Mouse (Mus musculus): ENCODE results near the gene Tbc1d22b. TPM values are rescaled to one million over a fixed set of nuclear protein-coding genes. Genes with fewer than 3 reads are reported as not detected.
A peak's percentile ranks its signal among the peaks of the same experiment; 100 is the strongest.

Gene Tbc1d22b
- polyA plus RNA-seq, 1 experiment from 2014 or later: 24.3 TPM

DNA sequence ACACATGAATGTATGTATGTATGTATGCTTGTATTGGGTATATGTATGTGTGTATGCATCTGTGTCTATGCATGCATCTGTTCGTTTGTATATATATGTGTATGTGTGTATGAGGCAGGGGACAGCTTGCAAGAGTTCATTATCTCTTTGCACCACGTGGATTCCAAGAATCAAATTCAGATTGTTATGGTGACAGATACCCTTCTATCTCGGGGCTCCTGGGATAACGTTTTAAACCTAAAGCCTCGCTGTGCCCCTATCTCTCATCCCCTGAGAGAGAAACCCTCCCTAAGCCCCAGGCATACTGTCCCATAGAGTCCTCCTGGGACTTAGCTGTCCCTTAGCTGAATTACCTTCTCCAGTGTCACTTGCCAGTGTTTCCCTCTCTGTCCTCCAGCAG lies 34.0 kb downstream of the Tbc1d22b start:
- H3K4me3 ChIP-seq (replicated peaks): no peak overlapping the region
- no peak overlapping the region for H3K9ac ChIP-seq
- H3K4me2 ChIP-seq: no peak overlapping the region
- no peak overlapping the region for H3K27ac ChIP-seq
- H3K36me3 ChIP-seq (replicated peaks): peaks cover 61% of the 10 kb centered on the region
- H3K4me1 ChIP-seq: no peaks in the 10 kb centered on the region; the same call in 1 of the 2 replicates
- H3K9me3 ChIP-seq: no peaks in the 10 kb centered on the region
- WGBS: 91% methylated on average over 5 of the region's 5 CpGs
- ATAC-seq (ENCODE audit: low FRiP score): no peak
- H3K27me3 ChIP-seq: no peaks in the 10 kb centered on the region

DNA sequence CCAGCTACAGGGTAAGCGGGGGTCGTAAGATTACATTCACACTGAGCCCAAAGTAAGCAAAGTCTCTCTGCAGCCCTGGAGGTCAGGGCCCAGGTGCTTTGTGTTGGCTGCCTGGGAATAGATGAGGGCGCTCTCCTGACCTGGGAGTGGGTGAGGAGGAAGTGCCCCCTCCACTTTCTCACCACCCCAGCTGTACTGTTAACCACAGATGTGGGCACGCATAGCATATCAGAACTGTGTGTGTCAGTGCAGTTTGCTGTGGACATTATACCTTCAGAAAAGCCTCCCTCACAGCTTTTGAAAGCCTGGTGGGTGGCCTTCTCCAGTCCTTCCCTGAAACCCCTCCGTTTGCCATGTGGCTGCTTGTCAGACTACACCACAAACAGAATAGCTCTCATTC lies 34.7 kb downstream of the Tbc1d22b start:
- H3K4me3 ChIP-seq (replicated peaks): no peak overlapping the region
- no peak for ATAC-seq (ENCODE audit: low FRiP score)
- peaks cover 54% of the 10 kb centered on the region for H3K36me3 ChIP-seq (replicated peaks)
- H3K27ac ChIP-seq: no peak overlapping the region
- no peaks in the 10 kb centered on the region for H3K9me3 ChIP-seq
- no peak overlapping the region for H3K9ac ChIP-seq
- peaks cover 5% of the 10 kb centered on the region for H3K4me1 ChIP-seq
- no peak overlapping the region for H3K4me2 ChIP-seq
- H3K27me3 ChIP-seq: no peaks in the 10 kb centered on the region
- 86% methylated on average over 5 of the region's 5 CpGs for WGBS

DNA sequence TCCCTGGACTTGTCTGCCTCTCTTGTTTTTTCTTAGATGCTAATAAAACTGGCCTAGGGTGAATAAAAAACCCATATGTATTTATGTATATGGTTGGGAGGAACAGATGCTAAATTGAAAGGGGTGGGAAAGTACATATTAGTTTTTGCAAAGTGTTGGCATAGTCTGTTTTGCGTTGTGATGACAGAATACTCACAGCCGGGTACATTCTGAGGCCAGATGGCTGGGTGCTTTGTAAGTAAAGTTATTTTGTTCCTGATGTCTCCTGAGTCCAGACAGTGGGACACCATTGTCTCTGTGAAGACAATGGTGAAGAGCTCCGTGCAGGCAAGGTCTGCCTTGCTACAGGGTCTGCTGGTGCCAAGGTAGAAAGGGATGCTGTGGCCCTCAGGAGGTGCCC lies 35.2 kb downstream of the Tbc1d22b start:
- Histone ChIP-seq H3K4me3 (replicated peaks) (no peak overlapping the region), H3K27ac (no peak overlapping the region), H3K4me1 (peaks cover 9% of the 10 kb centered on the region), H3K4me2 (no peak overlapping the region), H3K9me3 (no peaks in the 10 kb centered on the region), H3K27me3 (no peaks in the 10 kb centered on the region), H3K9ac (no peak overlapping the region), H3K36me3 (replicated peaks) (peaks cover 50% of the 10 kb centered on the region)
- ATAC-seq (ENCODE audit: low FRiP score): no peak
- WGBS: 76% methylated on average over 3 of the region's 3 CpGs

GRCm38 (mm10) chr17:29585446-29585845 lies 35.9 kb downstream of the Tbc1d22b start:
- H3K4me2 ChIP-seq: no peak overlapping the region
- ATAC-seq (ENCODE audit: low FRiP score): no peak
- H3K9me3 ChIP-seq: no peaks in the 10 kb centered on the region
- H3K27me3 ChIP-seq: no peaks in the 10 kb centered on the region
- WGBS: 95% methylated on average over 6 of the region's 6 CpGs
- no peak overlapping the region for H3K4me3 ChIP-seq (replicated peaks)
- no peak overlapping the region for H3K9ac ChIP-seq
- H3K36me3 ChIP-seq (replicated peaks): peaks cover 42% of the 10 kb centered on the region
- H3K27ac ChIP-seq: no peak overlapping the region
- H3K4me1 ChIP-seq: peaks cover 11% of the 10 kb centered on the region

DNA sequence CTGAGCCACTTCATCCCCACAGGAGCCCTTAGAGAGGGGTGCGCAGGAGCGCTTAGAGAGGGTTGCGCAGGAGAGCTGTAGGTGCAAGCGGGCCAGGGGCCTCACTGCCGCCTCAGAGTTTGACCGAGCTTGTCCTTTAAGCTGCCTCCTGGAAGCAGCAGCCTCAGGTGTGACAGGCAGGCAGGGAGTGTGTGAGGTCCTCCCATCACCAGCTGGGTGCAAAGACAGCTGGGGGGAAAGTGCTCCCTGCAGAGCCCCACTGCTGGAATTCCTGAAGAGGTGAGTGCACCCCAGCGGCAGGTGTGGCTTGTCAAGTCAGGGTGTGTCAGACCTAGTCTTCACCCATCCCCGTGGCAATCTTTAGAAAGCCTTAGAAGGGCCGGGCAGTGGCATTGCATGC lies 37.3 kb downstream of the Tbc1d22b start:
- Histone ChIP-seq H3K4me3 (replicated peaks) (no peak overlapping the region), H3K4me2 (no peak overlapping the region), H3K36me3 (replicated peaks) (peaks cover 31% of the 10 kb centered on the region), H3K27ac (no peak overlapping the region), H3K9me3 (no peaks in the 10 kb centered on the region), H3K4me1 (peaks cover 11% of the 10 kb centered on the region), H3K9ac (no peak overlapping the region), H3K27me3 (no peaks in the 10 kb centered on the region)
- no peak for ATAC-seq (ENCODE audit: low FRiP score)
- 89% methylated on average over 9 of the region's 9 CpGs for WGBS

GRCm38 (mm10) chr17:29589221-29589898 lies 39.8 kb downstream of the Tbc1d22b start:
- no peak overlapping the region; the same call in 1 of the 2 replicates for H3K4me2 ChIP-seq
- ATAC-seq (ENCODE audit: low FRiP score): peak; percentile 78
- peaks cover 11% of the 10 kb centered on the region for H3K4me1 ChIP-seq
- peak overlapping the region; percentile 74 for H3K27ac ChIP-seq
- no peaks in the 10 kb centered on the region for H3K9me3 ChIP-seq
- H3K36me3 ChIP-seq (replicated peaks): peaks cover 23% of the 10 kb centered on the region
- H3K9ac ChIP-seq: no peak overlapping the region; the same call in 1 of the 2 replicates
- H3K27me3 ChIP-seq: no peaks in the 10 kb centered on the region
- 31% methylated on average over 11 of the region's 11 CpGs for WGBS
- no peak overlapping the region for H3K4me3 ChIP-seq (replicated peaks)

- no peak overlapping the region for H3K4me3 ChIP-seq (replicated peaks)
- H3K36me3 ChIP-seq (replicated peaks): peaks cover 46% of the 10 kb centered on the region
- no peaks in the 10 kb centered on the region for H3K27me3 ChIP-seq
- H3K27ac ChIP-seq: no peak overlapping the region; the same call in 1 of the 2 replicates
- H3K4me2 ChIP-seq: no peak overlapping the region
- ATAC-seq (ENCODE audit: low FRiP score): no peak
- H3K4me1 ChIP-seq: peaks cover 17% of the 10 kb centered on the region; the same call in 1 of the 2 replicates
- H3K9me3 ChIP-seq: no peaks in the 10 kb centered on the region
- no peak overlapping the region for H3K9ac ChIP-seq
- WGBS: 83% methylated on average over 15 of the region's 15 CpGs
These were observed 46.5 kb downstream of the Tbc1d22b start for GRCm38 (mm10) chr17:29595891-29596770.

GRCm38 (mm10) chr17:29596771-29597132 lies 47.2 kb downstream of the Tbc1d22b start:
- no peaks in the 10 kb centered on the region for H3K27me3 ChIP-seq
- H3K36me3 ChIP-seq (replicated peaks): peaks cover 46% of the 10 kb centered on the region
- no peak overlapping the region; the same call in 1 of the 2 replicates for H3K27ac ChIP-seq
- H3K4me3 ChIP-seq (replicated peaks): no peak overlapping the region
- H3K9me3 ChIP-seq: no peaks in the 10 kb centered on the region
- no peak overlapping the region for H3K9ac ChIP-seq
- no peak overlapping the region for H3K4me2 ChIP-seq
- ATAC-seq (ENCODE audit: low FRiP score): no peak
- WGBS: 83% methylated on average over 13 of the region's 13 CpGs
- H3K4me1 ChIP-seq: peaks cover 17% of the 10 kb centered on the region; the same call in 1 of the 2 replicates

GRCm38 (mm10) chr17:29599051-29599450 lies 49.5 kb downstream of the Tbc1d22b start:
- no peak for ATAC-seq (ENCODE audit: low FRiP score)
- H3K4me2 ChIP-seq: no peak overlapping the region
- H3K27ac ChIP-seq: no peak overlapping the region
- H3K27me3 ChIP-seq: no peaks in the 10 kb centered on the region
- WGBS: 95% methylated on average over 14 of the region's 14 CpGs
- H3K9ac ChIP-seq: no peak overlapping the region
- H3K4me1 ChIP-seq: peaks cover 17% of the 10 kb centered on the region; the same call in 1 of the 2 replicates
- no peak overlapping the region for H3K4me3 ChIP-seq (replicated peaks)
- peaks cover 51% of the 10 kb centered on the region for H3K36me3 ChIP-seq (replicated peaks)
- H3K9me3 ChIP-seq: no peaks in the 10 kb centered on the region

DNA sequence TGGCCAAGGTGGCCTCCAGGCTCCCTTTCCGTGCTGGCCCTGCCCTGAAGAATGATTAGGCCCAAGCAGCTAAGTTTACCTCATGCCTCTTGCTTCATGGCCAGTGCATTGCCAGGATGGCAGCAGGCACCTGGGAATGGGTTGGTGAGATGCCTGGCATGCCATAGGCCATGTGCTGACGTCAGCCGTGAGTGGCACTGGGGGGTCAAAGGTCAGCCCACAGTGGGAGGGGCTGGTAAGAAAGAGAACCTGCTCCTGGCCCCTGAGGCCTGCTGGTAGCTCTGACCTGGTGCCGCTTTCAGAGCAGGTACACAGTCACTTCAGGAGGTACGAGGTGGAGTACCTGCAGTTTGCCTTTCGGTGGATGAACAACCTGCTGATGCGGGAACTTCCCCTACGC lies 50.0 kb downstream of the Tbc1d22b start:
- Histone ChIP-seq H3K9ac (no peak overlapping the region), H3K4me1 (peaks cover 17% of the 10 kb centered on the region; the same call in 1 of the 2 replicates), H3K9me3 (no peaks in the 10 kb centered on the region), H3K27ac (no peak overlapping the region), H3K4me3 (replicated peaks) (no peak overlapping the region), H3K27me3 (no peaks in the 10 kb centered on the region), H3K4me2 (no peak overlapping the region), H3K36me3 (replicated peaks) (peaks cover 49% of the 10 kb centered on the region)
- 89% methylated on average over 8 of the region's 8 CpGs for WGBS
- no peak for ATAC-seq (ENCODE audit: low FRiP score)

GRCm38 (mm10) chr17:29601391-29601790 lies 51.8 kb downstream of the Tbc1d22b start:
- 81% methylated on average over 4 of the region's 4 CpGs for WGBS
- Histone ChIP-seq H3K4me3 (replicated peaks) (no peak overlapping the region), H3K9ac (no peak overlapping the region), H3K27ac (no peak overlapping the region), H3K36me3 (replicated peaks) (peaks cover 44% of the 10 kb centered on the region), H3K9me3 (no peaks in the 10 kb centered on the region), H3K4me1 (peaks cover 9% of the 10 kb centered on the region; the same call in 1 of the 2 replicates), H3K4me2 (no peak overlapping the region), H3K27me3 (no peaks in the 10 kb centered on the region)
- no peak for ATAC-seq (ENCODE audit: low FRiP score)

DNA sequence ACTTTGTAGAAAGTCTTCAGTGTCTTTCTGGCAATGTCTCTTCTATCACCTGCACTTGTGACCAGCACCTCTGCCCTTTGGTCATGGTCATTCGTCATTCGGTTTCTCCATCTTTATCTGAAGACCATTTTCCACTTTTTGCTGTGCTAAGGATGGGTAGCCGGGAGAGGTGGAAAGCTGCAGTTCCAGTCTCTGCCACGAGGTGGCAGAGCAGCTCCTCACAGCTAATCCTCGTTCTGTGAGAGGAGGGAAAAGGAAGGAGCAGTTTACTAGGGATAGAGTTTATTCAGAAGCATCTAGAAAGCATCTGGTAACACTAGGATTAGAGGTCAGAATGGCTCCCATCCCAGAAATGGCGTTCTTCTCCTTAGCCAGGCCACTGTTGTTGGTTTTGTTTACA lies 53.7 kb downstream of the Tbc1d22b start:
- Histone ChIP-seq H3K9ac (no peak overlapping the region), H3K27me3 (no peaks in the 10 kb centered on the region), H3K4me1 (no peaks in the 10 kb centered on the region), H3K36me3 (replicated peaks) (peaks cover 44% of the 10 kb centered on the region), H3K9me3 (no peaks in the 10 kb centered on the region), H3K4me2 (no peak overlapping the region), H3K4me3 (replicated peaks) (no peak overlapping the region), H3K27ac (no peak overlapping the region)
- ATAC-seq (ENCODE audit: low FRiP score): 0 out of 2 replicates have a peak, but pooled peaks have one; percentile 30
- 25% methylated on average over 6 of the region's 6 CpGs for WGBS

All from forebrain, embryonic 12.5 days (tissue).